Mouse (Mus musculus) olfactory bulb, adult 2 months (tissue): ENCODE measurements around the gene Pds5a.

Experiments
- CTCF ChIP-seq: fragments of 200-500 bp; IDR thresholded peaks from 2 replicates; pipeline ENCODE4 v1.5.1; 2012; ENCODE audit warnings: low read depth, mild to moderate bottlenecking, low read length, moderate library complexity; ENCODE audit not compliant: insufficient read depth
- POLR2A ChIP-seq: fragments of 200-500 bp; IDR thresholded peaks from 2 replicates; pipeline ENCODE4 v1.6.1; 2012; ENCODE audit warnings: mild to moderate bottlenecking, low read depth, low read length, moderate library complexity; ENCODE audit not compliant: insufficient read depth

GRCm38 (mm10) chr5:65698759-65699136 is 675 bp upstream of the Pds5a start:
- no peak for TF ChIP-seq CTCF
- no peak for TF ChIP-seq POLR2A
